Mouse (Mus musculus) CD4-positive, CD25-positive, alpha-beta regulatory T cell, adult 2 months (primary cell): ENCODE results near the gene Aldh3a2.
A peak's percentile ranks its signal among the peaks of the same experiment; 100 is the strongest.

Experiments used
- DNase-seq: peaks from one replicate; pipeline ENCODE4 v3.0.0-alpha.2; 2012; ENCODE audit warnings: low read depth, low spot score

Gene Aldh3a2

DNA sequence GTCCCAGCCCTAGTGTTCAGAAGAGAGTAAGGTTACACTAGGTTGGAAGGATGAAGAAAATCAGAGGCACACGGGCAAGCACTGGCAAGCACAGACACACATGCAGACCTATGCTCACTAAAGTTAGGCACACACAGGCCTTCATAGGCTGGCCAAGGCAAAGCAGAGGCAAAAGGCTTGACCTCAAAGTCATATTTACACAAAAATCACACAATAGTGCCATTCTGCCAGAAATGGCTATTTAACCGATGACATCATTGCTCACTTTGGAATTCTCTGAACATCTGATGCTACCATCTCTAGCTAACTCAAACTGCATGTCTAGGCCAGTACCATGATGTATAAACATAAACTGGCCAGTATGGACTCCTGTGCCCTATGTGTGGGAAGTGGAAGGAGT lies 6.7 kb upstream of the Aldh3a2 start:
- DNase-seq: no peak

DNA sequence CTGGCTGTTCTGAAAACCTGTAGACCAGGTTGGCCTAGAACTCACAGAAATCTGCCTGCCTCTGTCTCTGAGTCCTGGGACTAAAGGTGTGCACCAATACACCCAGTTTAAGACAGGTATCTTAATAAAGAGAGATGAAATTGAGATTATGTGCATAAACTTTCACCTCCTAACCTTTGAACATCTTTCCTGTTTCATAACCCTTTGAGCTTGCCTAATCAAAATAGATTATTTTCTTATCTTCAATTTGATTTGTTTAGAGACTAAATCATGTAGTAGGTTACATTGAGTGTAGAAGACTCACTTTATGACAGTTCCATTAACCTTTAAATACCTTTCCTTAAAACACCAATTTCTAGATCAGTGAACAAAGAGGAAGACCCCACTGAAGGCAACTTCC lies 4.3 kb upstream of the Aldh3a2 start:
- no peak for DNase-seq

DNA sequence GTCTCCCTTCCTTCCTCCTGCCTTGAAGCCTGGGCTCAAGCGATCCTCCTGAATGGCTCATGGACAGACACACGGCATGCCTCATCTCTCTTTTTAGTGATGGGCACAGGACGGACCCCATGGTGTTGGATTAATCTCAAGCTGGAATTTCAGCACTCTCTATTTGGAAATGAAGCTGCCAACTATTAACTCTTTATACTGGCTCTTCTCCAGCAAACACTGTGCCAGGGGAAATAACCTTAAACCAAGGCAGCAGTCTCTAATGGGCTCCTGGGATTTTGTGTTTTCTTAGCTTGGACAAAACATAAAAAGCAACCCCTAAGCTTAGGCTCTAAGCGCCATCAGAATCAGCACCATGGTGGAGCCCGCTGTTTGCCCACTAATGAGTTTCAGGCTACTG lies 3.1 kb upstream of the Aldh3a2 start:
- no peak for DNase-seq

DNA sequence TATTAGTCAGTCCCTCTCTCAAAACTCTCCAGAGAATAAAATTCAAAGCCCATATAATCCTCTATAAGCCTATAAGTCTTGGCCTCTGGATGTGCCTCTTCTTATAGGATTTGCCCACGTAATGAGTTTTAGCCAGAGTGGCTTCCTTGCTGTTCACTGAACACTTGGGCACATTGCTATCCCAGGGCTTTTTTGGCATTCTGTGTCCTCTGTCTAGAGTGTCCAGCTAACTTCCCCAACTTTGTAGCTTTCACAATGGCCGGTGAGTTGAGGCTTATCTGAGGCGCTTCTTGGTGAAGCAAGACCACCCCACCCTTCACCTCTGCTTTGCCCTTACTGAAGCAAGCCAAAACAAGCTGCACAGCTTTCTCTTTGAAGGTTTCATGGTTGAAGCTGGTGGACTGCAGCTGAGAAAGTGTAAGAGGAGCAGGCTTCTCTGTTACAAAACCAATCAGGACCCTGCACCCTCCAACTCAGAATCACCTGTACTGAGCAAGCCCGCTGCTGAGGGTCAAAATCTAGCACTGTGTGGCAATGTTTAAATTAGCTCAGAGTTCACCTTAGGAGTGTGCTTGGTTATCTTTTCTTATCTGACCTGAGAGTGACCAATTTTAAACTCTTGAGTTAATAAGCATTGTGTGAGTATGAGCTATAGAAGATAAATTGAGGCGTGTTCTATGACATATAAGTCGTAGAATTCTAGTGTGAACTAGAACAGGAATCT lies 1.5 kb upstream of the Aldh3a2 start:
- no peak for DNase-seq

DNA sequence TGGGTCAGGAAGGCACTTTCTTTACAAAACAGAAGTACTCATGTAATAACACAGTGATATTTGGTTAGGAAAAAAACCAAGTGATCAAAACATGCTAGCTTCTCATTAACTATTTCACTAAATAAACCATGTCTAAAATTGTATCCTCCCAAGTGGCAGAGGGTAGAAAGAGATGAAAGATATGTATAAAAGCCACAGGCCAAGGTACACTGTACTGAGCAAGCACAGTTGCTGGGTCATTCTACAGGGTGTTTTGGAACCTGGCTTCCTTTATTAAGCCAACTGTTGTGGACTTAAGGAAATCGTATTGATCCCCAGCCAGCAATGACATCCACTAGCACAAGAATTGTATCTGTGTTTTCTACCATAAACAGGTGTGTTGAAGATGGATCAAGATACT lies 3.4 kb downstream of the Aldh3a2 start:
- DNase-seq: no peak

DNA sequence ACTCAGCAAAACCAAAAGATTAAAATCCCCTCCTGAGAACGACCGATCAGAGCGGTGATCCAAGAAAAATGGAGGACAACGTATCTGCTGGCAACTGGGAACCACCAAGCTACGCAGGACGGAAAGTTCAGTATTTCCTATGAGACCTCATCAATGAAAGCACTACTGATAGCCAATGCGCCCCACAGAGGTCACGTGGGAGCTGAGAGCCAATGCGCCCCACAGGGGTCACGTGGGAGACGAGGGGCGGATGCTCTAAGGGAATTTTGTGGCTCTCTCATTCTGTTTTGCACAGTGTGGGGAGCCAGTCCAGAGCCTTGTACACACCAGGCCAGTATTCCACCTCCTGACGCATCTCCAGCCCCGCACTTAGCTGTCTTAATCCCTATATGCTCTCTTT lies 4.7 kb downstream of the Aldh3a2 start:
- DNase-seq: no peak

DNA sequence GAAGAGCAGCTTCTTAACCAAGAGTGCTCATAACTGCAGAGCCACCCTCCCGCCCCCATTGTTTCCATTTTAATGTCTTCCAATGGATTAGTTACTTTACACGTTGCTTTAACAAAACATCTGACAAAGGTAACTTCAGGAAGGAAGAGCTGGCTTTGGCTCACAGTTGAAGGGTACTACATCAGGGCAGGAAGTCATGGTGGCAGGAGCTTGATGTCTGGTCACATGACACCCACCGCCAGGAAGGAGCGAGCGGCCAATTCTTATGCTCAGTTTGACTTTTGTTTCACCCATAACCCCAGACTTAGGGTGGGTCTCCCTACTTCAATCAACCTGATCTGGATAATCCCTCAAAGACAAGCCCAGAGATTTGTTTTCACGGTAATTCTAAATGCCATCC lies 8.2 kb downstream of the Aldh3a2 start:
- DNase-seq: no peak

DNA sequence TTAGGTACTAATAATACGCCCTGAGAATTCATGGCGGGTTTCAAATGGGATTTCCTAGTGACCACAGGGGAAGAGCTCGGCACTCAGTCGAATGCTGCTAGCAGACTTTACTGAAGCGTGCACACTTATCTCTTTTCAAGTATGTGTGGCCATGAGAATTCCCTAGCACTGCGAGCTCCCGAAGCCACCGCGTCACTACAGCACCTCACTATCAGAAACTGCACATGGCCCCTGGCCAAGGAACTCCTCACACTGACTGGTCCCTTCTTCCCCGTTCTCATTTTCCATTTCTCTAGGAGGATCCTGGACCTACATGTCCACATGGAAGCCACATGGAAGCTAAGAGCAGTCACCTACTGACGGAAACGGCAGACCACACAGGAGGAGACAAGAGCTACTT lies 14.5 kb downstream of the Aldh3a2 start:
- DNase-seq: no peak

DNA sequence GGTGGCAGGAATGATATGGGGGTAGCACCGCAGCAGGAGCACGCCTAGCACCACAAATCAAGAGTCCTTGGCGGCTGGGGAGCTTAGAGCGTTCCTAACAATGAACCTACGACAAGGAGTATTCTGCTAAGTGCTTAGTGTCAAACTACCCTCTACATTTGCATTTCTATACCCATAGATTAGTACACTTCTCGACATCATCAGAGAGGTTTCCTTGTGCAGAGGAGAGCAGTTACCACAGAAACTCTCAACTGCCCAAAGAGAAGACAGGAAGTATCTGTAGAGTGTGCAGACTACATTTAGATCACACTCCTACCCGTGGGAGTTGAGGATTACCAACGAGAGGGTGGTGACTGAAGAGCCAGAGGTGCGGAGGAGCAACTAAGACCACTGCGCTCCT lies 15.5 kb downstream of the Aldh3a2 start:
- no peak for DNase-seq

DNA sequence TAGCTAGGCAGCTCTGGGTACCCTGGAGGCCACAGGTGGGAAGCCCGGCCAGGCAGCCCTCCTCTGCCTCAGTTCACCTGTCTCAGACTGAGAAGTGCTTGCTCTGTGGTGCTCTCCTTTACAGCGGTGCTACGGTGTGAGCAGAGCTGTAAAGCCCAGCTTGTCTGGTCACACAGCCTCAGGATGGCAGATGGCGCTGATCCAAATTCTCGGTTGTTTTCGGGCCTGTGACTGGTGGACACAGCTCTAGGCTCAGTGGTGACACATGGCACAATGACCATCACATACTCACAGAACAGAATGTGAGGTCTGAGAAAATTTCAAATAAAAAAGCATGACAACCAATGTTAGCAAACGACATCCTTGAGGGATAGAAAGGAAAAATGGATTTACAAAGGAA lies 22.9 kb downstream of the Aldh3a2 start:
- DNase-seq: no peak

DNA sequence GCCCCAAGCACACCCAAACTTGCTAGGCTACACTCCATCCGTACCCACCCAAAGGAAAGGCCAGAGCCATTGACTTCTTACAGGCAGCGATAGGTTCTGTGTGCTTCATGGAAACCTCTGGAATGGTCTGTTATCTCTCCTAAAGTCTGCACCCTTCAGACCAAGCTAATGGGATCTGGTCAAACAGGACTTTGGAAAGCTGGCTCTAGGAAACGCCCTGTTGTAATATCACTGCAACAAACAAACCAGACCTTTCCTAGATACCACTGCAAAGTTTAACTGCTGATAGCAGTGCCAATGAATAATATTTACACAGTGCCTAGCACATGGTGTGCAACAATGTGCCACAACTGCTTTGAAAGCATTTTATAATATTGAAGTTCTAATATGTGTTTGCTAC lies 31.2 kb downstream of the Aldh3a2 start:
- DNase-seq: no peak

DNA sequence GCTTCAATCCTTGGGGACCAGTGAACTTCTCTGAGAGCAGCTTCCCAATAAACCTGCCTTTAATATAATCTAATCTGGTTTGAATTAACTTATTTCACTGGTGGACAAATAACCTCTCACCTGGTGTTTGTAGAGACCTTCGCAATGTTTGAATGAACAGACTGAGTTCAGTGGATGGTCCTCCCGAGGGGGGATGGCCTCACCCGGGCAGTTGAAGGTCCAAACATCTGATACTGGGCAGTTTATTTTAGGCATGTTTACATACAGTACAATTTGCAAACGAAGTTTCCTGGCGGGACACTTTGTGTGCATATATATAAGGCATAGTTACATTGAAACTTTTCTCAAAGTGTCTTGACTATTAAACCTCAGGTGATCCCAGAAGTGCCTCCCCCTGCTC lies 33.1 kb downstream of the Aldh3a2 start:
- DNase-seq: no peak

DNA sequence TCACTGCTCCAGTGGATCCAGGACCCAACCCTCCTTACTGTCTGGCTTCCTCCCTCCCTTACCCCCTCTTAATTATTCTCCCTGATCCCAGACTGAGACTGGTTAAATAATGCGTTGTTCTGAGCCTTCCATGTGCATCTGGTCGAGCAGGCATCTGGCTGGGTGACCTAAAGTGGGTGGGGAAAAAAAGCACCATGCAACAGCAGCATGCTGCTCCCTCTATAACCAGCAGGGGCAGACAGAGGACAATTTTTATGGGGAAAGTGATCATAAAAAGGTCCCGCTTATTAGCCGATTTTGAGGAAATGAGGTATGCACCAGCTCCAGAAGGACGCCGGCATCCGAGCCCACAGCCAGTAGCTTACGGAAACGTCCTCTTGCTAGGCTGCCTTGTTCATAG lies 35.9 kb downstream of the Aldh3a2 start:
- peak; percentile 61 for DNase-seq

DNA sequence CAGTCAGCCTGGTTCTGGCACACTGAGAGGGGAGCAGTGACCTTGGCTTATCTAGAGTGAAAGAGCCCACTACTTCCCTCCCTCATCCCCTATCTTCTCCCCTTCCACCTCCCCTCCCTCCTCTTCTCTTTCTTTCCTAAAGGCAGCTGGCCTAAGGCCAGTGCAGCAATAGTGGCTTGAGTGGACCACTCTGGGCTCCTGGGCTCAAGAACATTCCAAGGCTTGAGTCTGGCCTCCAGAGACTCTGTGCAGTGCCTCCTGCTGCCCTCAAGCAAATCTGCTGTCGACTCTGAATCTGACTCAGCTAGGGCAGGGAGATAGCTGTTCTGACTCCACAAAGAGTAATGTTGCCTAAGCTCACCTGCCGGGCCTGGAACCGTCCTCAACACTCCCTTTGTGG lies 38.9 kb downstream of the Aldh3a2 start:
- no peak for DNase-seq

DNA sequence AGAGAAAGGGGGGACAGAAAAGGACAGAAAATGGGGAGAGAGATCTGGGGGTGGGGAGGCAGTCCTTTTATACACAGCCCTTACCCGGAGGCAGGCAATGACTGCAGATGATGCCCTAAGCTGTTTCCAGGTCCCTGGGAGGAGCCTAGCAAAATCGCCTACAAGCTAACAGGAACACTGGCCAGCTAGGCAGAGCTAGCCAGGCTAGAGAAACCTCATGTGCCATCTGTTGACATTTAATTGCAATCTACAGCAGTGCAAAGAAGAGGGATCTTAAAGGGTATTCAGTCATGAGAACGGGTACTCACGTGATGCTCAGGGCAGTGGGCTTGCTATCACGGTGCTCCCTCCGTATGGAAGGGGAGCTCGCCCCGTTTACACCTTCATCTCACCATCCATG lies 39.4 kb downstream of the Aldh3a2 start:
- DNase-seq: no peak

DNA sequence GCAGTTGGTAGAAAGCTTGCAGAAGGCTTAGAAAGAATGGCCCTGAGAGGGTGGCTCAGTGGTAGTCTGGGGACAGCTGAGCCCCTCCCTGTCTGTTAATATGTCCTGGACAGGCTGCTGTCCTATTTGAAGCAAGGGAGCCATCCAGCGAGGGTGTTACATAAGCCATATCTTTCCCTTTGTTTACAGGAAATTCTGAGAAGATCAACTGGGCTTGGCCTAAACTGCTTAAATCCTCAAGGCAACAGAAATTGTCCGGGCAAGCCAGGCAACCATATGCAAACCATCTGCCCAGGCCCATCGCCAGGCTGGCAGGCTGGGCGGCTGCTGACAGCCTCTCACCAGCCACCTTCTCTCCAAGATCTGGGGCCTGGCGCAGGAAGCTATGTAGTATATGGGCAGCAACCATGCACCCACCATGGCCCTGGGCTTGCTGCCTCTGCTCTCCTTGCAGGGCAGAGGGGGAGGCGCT lies 41.3 kb downstream of the Aldh3a2 start:
- DNase-seq: no peak

DNA sequence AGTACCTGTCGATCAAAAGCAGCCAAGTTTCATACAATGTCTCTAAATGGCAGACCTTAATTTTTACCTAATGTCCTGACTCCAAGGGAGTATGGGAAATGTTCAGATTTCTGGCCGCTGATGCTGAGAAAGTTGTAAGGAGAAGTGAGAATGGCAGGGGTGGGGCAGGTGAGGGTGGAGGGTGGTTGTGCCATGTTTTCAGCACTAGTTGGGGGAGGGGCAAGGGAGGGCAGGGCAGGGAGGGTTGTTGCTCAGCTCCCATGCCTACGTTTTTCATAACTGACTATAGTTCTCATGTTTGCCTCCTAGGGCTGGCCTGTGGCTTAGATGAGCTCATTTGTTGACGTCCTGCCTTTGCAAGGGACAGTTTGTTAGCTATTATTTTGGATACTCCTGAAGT lies 41.8 kb downstream of the Aldh3a2 start:
- no peak for DNase-seq

DNA sequence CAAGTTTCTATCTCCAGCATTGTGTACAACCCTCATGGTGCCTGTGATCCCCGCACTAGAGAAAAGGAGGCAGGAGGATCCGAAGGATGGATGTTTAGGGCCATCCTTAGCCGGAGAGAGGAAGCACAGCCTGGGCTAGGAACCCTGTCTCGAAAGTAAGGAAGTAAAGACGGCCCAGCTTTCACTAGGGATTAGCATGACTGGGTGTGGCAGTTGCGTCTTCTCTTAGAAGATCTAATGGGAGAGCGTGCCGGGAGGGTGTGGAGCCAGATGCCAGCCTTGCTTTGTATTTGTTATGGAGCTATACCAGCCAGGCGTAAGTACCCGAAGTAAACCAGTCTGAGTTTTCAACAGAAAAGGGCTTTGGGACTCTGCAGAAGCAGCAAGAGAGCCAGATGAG lies 42.4 kb downstream of the Aldh3a2 start:
- no peak for DNase-seq

DNA sequence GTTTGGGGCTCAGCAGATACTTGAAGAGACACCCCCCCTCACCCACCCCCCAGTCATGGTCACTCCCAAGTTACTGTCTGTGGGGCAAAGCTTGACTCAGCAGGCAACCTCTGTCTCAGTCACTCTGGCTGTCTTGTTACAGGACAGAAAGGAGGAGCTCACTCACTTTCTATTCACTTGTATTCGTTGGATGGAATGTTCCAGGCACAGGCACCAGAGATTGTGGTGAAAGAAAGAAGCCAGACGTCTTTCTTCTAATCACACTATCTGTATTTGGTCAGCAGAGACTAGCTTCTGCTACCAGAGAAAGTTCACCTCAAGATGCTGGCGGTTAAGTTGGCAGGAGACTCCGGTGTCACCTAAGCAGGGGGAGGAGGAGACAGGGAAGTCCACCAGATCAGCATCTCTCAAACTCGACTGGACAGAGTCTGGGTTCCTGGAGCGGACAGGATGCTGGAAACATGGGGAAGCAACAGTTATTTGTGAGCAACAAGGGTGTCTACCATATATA lies 43.0 kb downstream of the Aldh3a2 start:
- DNase-seq: no peak

DNA sequence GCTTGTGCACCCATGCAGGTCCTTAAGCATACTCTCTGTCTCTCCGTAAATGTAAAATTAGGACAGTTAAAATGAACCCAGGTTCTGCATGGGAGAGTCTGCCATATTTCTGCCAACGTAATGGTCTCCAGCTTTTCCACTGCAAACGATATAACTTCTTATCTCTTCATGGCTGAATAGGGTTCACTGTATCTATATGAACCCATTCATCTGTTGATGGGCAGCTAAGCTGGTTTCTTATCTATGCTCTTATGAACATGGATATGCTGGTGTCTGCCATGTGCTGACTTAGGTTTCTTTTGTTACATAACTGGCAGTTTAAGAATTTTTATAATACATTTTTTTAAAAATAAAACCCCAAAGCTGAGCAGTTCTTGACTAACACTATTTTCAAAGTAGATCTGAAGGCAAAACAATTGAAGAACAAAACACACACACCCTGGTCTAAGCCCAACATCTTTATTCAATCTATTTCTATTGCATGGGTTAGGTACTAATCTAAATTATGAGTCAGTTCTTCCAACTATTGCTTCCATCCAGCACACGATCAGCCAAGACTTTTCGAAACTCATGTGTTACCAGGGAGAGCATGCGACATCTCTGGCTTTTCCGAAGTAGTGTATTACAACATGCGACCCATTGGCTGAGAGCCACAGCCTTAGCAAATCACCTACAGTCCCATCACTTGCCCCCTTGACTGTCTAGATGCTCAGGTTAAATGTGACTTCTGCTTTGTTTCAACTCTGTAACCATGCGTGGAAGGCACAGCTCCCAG lies 44.1 kb downstream of the Aldh3a2 start:
- no peak for DNase-seq

DNA sequence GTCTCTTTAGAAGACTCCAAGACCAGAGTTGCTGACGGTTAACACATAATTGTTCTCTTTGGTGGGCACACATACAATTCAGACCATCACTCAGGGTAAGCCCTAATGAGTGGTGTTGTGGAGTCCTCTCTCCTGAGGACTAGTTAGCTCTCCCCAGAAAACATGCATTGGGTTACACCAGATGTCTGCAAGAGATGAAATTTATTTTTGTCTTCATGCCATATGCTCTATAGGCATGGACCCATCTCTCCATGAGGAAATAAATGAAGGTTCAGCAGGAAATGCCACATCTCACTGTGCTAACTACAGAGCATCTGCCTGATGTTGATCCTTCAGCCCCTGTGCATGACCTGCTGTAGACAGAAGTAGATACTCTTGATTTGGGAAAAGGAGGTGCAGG lies 45.3 kb downstream of the Aldh3a2 start:
- DNase-seq: no peak

DNA sequence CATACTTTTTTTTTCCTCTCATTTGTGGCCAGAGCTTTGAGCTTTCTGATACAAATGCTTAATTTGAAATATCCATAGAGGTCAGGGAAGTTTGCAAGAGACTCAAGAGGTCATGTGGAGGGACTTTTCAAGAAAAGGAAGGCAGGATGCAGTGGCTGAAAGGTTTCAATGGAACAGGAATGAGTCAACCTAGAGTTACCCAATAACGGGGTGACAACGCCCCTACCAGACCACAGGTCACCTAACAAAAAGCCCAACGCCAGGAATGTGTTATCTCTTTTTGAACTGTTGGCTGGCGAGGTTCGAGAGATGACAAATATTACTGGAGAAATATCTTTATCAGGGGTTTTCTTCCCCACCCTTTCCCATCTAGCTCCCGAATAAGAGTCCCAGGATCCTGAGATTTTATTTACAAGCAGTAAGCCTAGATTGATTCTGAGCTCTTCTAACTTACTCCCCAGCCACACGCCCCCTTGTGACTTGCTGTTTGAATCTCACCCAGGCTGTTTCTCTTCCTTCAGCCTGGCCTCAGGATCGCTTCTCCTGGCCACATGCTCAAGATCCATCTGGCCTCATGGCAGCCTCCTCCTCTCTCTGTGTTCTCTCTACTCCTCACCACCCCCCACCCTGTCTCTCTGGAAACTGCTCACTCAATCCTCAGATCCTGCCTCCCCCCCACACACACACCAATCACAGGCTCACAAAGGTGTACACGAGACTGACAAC lies 46.9 kb downstream of the Aldh3a2 start:
- DNase-seq: peak; percentile 11
